Mouse (Mus musculus) myocyte (in vitro differentiated cells): ENCODE results near the gene Ust. TPM values are rescaled to one million over a fixed set of nuclear protein-coding genes. Genes with fewer than 3 reads are reported as not detected.

Experiments used
- H3K27me3 ChIP-seq: one replicate; pipeline ENCODE4 v1.6.1; 2011; ENCODE audit not compliant: control insufficient read depth, insufficient read depth, insufficient read length
- H3K36me3 ChIP-seq: one replicate; pipeline ENCODE4 v1.6.1; 2011; ENCODE audit not compliant: control insufficient read depth, insufficient read depth
- H3K4me2 ChIP-seq: one replicate; pipeline ENCODE4 v1.6.1; 2011; ENCODE audit warnings: low read depth, control low read depth
- H3K4me3 ChIP-seq: one replicate; pipeline ENCODE4 v1.5.1; 2011; ENCODE audit warnings: mild to moderate bottlenecking, control low read depth, moderate library complexity
- H3K79me2 ChIP-seq: one replicate; pipeline ENCODE4 v1.6.1; 2011; ENCODE audit not compliant: control insufficient read depth, insufficient read depth
- H3ac ChIP-seq: one replicate; pipeline ENCODE4 v1.6.1; 2011; ENCODE audit not compliant: control insufficient read depth, insufficient read length
- CEBPB ChIP-seq: IDR thresholded peaks from 2 replicates; pipeline ENCODE4 v1.6.1; 2011; ENCODE audit warnings: mild to moderate bottlenecking, moderate library complexity; ENCODE audit not compliant: poor library complexity, insufficient read depth, severe bottlenecking
- E2F4 ChIP-seq: IDR thresholded peaks from one replicate; pipeline ENCODE4 v1.6.1; 2011; ENCODE audit warnings: mild to moderate bottlenecking, control low read depth, moderate library complexity; ENCODE audit not compliant: insufficient read depth
- MAX ChIP-seq: IDR thresholded peaks from one replicate; pipeline ENCODE4 v1.6.1; 2011; ENCODE audit warnings: low read depth, mild to moderate bottlenecking, control low read depth
- MYOD1 ChIP-seq, 3 experiments: IDR thresholded peaks; one replicate each; pipeline ENCODE4 v1.6.1; 2011; ENCODE audit warnings: control low read depth in 2 of 3, low read depth in 2 of 3, mild to moderate bottlenecking in 2 of 3, moderate library complexity in 1 of 3; ENCODE audit not compliant: insufficient read length in 2 of 3, control insufficient read depth in 1 of 3
- MYOG ChIP-seq, 3 experiments: IDR thresholded peaks; one replicate each; pipeline ENCODE4 v1.6.1; 2011; ENCODE audit warnings: control low read depth in 2 of 3, low read depth in 2 of 3, mild to moderate bottlenecking in 2 of 3; ENCODE audit not compliant: insufficient read length in 2 of 3, control insufficient read depth in 1 of 3, insufficient read depth in 1 of 3
- POLR2A ChIP-seq: IDR thresholded peaks from one replicate; pipeline ENCODE4 v1.6.1; 2011; ENCODE audit warnings: low read depth, mild to moderate bottlenecking, control low read depth, moderate library complexity; ENCODE audit not compliant: insufficient read length
- POLR2AphosphoS2 ChIP-seq: IDR thresholded peaks from one replicate; pipeline ENCODE4 v1.6.1; 2011; ENCODE audit warnings: low read depth, control low read depth; ENCODE audit not compliant: insufficient read length
- REST ChIP-seq: IDR thresholded peaks from one replicate; pipeline ENCODE4 v1.6.1; 2011; ENCODE audit warnings: mild to moderate bottlenecking, control low read depth, moderate library complexity; ENCODE audit not compliant: insufficient read depth, insufficient read length
- SRF ChIP-seq: IDR thresholded peaks from one replicate; pipeline ENCODE4 v1.6.1; 2011; ENCODE audit warnings: low read depth; ENCODE audit not compliant: control insufficient read depth, insufficient read length
- TCF12 ChIP-seq: IDR thresholded peaks from one replicate; pipeline ENCODE4 v1.6.1; 2011; ENCODE audit warnings: mild to moderate bottlenecking, control low read depth; ENCODE audit not compliant: poor library complexity, insufficient read depth, severe bottlenecking
- TCF3 ChIP-seq: IDR thresholded peaks from one replicate; pipeline ENCODE4 v1.6.1; 2011; ENCODE audit warnings: low read depth, control low read depth; ENCODE audit not compliant: insufficient read length
- USF1 ChIP-seq: IDR thresholded peaks from one replicate; pipeline ENCODE4 v1.6.1; 2011; ENCODE audit warnings: low read depth, mild to moderate bottlenecking, control low read depth, moderate library complexity
- polyA plus RNA-seq: library from polyadenylated mRNA; unstranded; fragments of >200 nt; fragmentation: generic; extraction: Trizol; gene quantifications from one replicate; pipeline ENCODE4 v1.2.1, GENCODE M21; 2012; ENCODE audit warnings: missing spikeins

The Ust gene
- polyA plus RNA-seq, 1 experiment = 7.3 TPM

GRCm38 (mm10) chr10:8336601-8337000, 182.0 kb downstream of the Ust start:
- no peak overlapping the region for H3K4me3 ChIP-seq
- H3K4me2 ChIP-seq = no peak overlapping the region
- H3K79me2 ChIP-seq = no peaks in the 10 kb centered on the region
- no peaks in the 10 kb centered on the region for H3K27me3 ChIP-seq
- H3ac ChIP-seq = no peak overlapping the region
- no peaks in the 10 kb centered on the region for H3K36me3 ChIP-seq
- TF ChIP-seq USF1 (no peak), MAX (no peak), REST (no peak), TCF3 (no peak), MYOD1 (IDR thresholded peaks at IDR 0.05; ENCODE audit: control insufficient read depth in 1 of 3, insufficient read length in 2 of 3, low read depth in 2 of 3) (no peak), CEBPB (no peak), TCF12 (no peak), SRF (no peak), POLR2AphosphoS2 (no peak), POLR2A (no peak), MYOG (IDR thresholded peaks at IDR 0.05; ENCODE audit: control insufficient read depth in 1 of 3, insufficient read depth in 1 of 3, insufficient read length in 2 of 3, low read depth in 2 of 3) (no peak)

GRCm38 (mm10) chr10:8330958-8331357, 187.7 kb downstream of the Ust start:
- TF ChIP-seq SRF (no peak), USF1 (no peak), E2F4 (no peak), POLR2AphosphoS2 (no peak), MYOD1 (IDR thresholded peaks at IDR 0.05; ENCODE audit: control insufficient read depth in 1 of 3, insufficient read length in 2 of 3, low read depth in 2 of 3) (peak in 1 of 3 experiments; percentile 18), REST (no peak), TCF3 (no peak), CEBPB (peak; percentile 87), TCF12 (no peak), MYOG (IDR thresholded peaks at IDR 0.05; ENCODE audit: control insufficient read depth in 1 of 3, insufficient read depth in 1 of 3, insufficient read length in 2 of 3, low read depth in 2 of 3) (no peak), MAX (no peak)
- no peak overlapping the region for H3ac ChIP-seq
- H3K4me3 ChIP-seq = no peak overlapping the region
- H3K4me2 ChIP-seq = peak overlapping the region; percentile 38
- H3K79me2 ChIP-seq = no peaks in the 10 kb centered on the region
- no peaks in the 10 kb centered on the region for H3K36me3 ChIP-seq
- H3K27me3 ChIP-seq = no peaks in the 10 kb centered on the region

- no peak overlapping the region for H3K4me3 ChIP-seq
- H3K4me2 ChIP-seq = no peak overlapping the region
- TF ChIP-seq CEBPB (no peak), TCF3 (no peak), USF1 (no peak), TCF12 (no peak), POLR2AphosphoS2 (no peak), MYOD1 (IDR thresholded peaks at IDR 0.05; ENCODE audit: control insufficient read depth in 1 of 3, insufficient read length in 2 of 3, low read depth in 2 of 3) (no peak), POLR2A (no peak)
- H3K27me3 ChIP-seq = no peaks in the 10 kb centered on the region
- no peaks in the 10 kb centered on the region for H3K36me3 ChIP-seq
- no peaks in the 10 kb centered on the region for H3K79me2 ChIP-seq
- H3ac ChIP-seq = no peak overlapping the region
Measured at GRCm38 (mm10) chr10:8330006-8330405, 188.6 kb downstream of the Ust start.

GRCm38 (mm10) chr10:8323304-8323765, 195.3 kb downstream of the Ust start:
- H3ac ChIP-seq = no peak overlapping the region
- H3K79me2 ChIP-seq = no peaks in the 10 kb centered on the region
- TF ChIP-seq TCF3 = no peak
- TF ChIP-seq MAX = no peak
- TF ChIP-seq USF1 = no peak
- no peak for TF ChIP-seq MYOD1 (IDR thresholded peaks at IDR 0.05; ENCODE audit: control insufficient read depth in 1 of 3, insufficient read length in 2 of 3, low read depth in 2 of 3)
- no peak for TF ChIP-seq SRF
- TF ChIP-seq MYOG (IDR thresholded peaks at IDR 0.05; ENCODE audit: control insufficient read depth in 1 of 3, insufficient read depth in 1 of 3, insufficient read length in 2 of 3, low read depth in 2 of 3) = no peak
- TF ChIP-seq POLR2AphosphoS2 = no peak
- no peak for TF ChIP-seq POLR2A
- no peak for TF ChIP-seq TCF12
- no peak for TF ChIP-seq E2F4
- TF ChIP-seq REST = no peak
- TF ChIP-seq CEBPB = no peak
- H3K27me3 ChIP-seq = no peaks in the 10 kb centered on the region
- no peaks in the 10 kb centered on the region for H3K36me3 ChIP-seq
- no peak overlapping the region for H3K4me2 ChIP-seq
- H3K4me3 ChIP-seq = no peak overlapping the region

GRCm38 (mm10) chr10:8320771-8321170, 197.9 kb downstream of the Ust start:
- no peak overlapping the region for H3K4me2 ChIP-seq
- H3K36me3 ChIP-seq = no peaks in the 10 kb centered on the region
- TF ChIP-seq POLR2A = no peak
- TF ChIP-seq POLR2AphosphoS2 = no peak
- TF ChIP-seq CEBPB = no peak
- no peak for TF ChIP-seq TCF3
- TF ChIP-seq MYOD1 (IDR thresholded peaks at IDR 0.05; ENCODE audit: control insufficient read depth in 1 of 3, insufficient read length in 2 of 3, low read depth in 2 of 3) = no peak
- no peak for TF ChIP-seq TCF12
- H3K79me2 ChIP-seq = no peaks in the 10 kb centered on the region
- no peak overlapping the region for H3K4me3 ChIP-seq
- H3ac ChIP-seq = no peak overlapping the region
- no peaks in the 10 kb centered on the region for H3K27me3 ChIP-seq
